Mouse (Mus musculus): ENCODE data around the gene Jmjd1c.

Gene Jmjd1c

DNA sequence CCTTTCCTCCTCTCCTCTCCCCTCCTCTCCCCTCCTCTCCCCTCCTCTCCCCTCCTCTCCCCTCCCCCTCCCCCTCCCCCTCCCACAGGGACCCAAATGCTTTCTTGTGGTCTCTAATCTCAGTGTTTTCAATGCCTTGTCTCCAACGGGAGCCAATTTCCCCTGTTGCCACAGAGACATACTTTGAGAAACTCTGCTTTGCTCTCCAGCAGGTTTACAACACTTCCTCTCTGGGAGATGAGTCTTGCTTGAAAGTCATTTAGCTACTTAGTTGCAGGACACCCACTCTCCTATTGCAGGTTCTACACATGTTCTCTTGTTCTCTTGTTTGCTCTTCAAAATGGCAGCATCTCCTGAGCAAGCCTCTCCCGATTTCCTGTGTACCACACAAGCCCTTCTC is 206.4 kb downstream of the Jmjd1c start:
- DNase-seq (ENCODE audit: low spot score in 2 of 2) = no peak

Measured in frontal cortex, postnatal 10 days (tissue).